Mouse (Mus musculus) gastrocnemius, adult 2 months (tissue): ENCODE measurements around the gene Cfap61. TPM values are rescaled to one million over a fixed set of nuclear protein-coding genes. Genes with fewer than 3 reads are reported as not detected.
A peak's percentile ranks its signal among the peaks of the same experiment; 100 is the strongest.

ENCODE experiments used
- DNase-seq: peaks from one replicate; pipeline ENCODE4 v3.0.0; 2022
- H3K27ac ChIP-seq: fragments of 200-600 bp; 2 replicates; pipeline ENCODE4 v1.8.1; 2022; ENCODE audit warnings: mild to moderate bottlenecking
- H3K4me3 ChIP-seq: fragments of 200-600 bp; 2 replicates; pipeline ENCODE4 v1.8.1; 2022; ENCODE audit warnings: mild to moderate bottlenecking, moderate library complexity
- CTCF ChIP-seq: fragments of 200-600 bp; IDR thresholded peaks from 2 replicates; pipeline ENCODE4 v1.8.1; 2022; ENCODE audit warnings: antibody characterized with exemption, mild to moderate bottlenecking, moderate library complexity
- intact Hi-C: fragments of 180-260 bp; cut with DNase I; formaldehyde crosslinking; loops from one replicate; pipeline ENCODE4 v1.15.1; 2025
- total RNA-seq, 2 experiments: library from RNA; stranded (reverse); gene quantifications; 2 replicates each; pipeline ENCODE4 v1.2.3; 2021

The Cfap61 gene
- total RNA-seq, 2 experiments from 2014 or later, result not detected

GRCm38 (mm10) chr2:146051334-146051733, 116.8 kb downstream of the Cfap61 start:
- DNase-seq, result no peak
- no peak for TF ChIP-seq CTCF
- Histone ChIP-seq H3K4me3 (no peak overlapping the region), H3K27ac (no peak overlapping the region)
- intact Hi-C loops, result no loop called here

- no peak for DNase-seq
- no peak for TF ChIP-seq CTCF
- H3K27ac ChIP-seq, result no peak overlapping the region
- H3K4me3 ChIP-seq, result no peak overlapping the region
- intact Hi-C loops, result no loop called here
Measured at GRCm38 (mm10) chr2:146057123-146057522, 122.5 kb downstream of the Cfap61 start.

- intact Hi-C loops, result no loop called here
- no peak overlapping the region for H3K27ac ChIP-seq
- H3K4me3 ChIP-seq, result no peak overlapping the region
- no peak for TF ChIP-seq CTCF
- DNase-seq, result no peak
Measured at GRCm38 (mm10) chr2:146058791-146059190, 124.2 kb downstream of the Cfap61 start.

GRCm38 (mm10) chr2:146061421-146062300, 127.1 kb downstream of the Cfap61 start:
- TF ChIP-seq CTCF, result no peak
- intact Hi-C loops, result no loop called here
- Histone ChIP-seq H3K4me3 (peak overlapping the region; percentile 43), H3K27ac (no peak overlapping the region)
- no peak for DNase-seq

- no peak overlapping the region for H3K27ac ChIP-seq
- peak overlapping the region; percentile 43 for H3K4me3 ChIP-seq
- DNase-seq, result no peak
- intact Hi-C loops, result no loop called here
- TF ChIP-seq CTCF, result no peak
Measured at GRCm38 (mm10) chr2:146062330-146063092, 127.9 kb downstream of the Cfap61 start.

GRCm38 (mm10) chr2:146063093-146064074, 128.8 kb downstream of the Cfap61 start:
- intact Hi-C loops, result no loop called here
- H3K4me3 ChIP-seq, result no peak overlapping the region
- no peak for DNase-seq
- no peak for TF ChIP-seq CTCF
- H3K27ac ChIP-seq, result no peak overlapping the region

GRCm38 (mm10) chr2:146067364-146067763, 132.8 kb downstream of the Cfap61 start:
- TF ChIP-seq CTCF, result no peak
- Histone ChIP-seq H3K27ac (no peak overlapping the region), H3K4me3 (no peak overlapping the region)
- intact Hi-C loops, result no loop called here
- DNase-seq, result no peak

- Histone ChIP-seq H3K27ac (no peak overlapping the region), H3K4me3 (no peak overlapping the region)
- no peak for DNase-seq
- TF ChIP-seq CTCF, result no peak
- intact Hi-C loops, result no loop called here
Measured at GRCm38 (mm10) chr2:146073300-146073699, 138.7 kb downstream of the Cfap61 start.

GRCm38 (mm10) chr2:146077117-146077516, 142.5 kb downstream of the Cfap61 start:
- no peak for DNase-seq
- H3K4me3 ChIP-seq, result no peak overlapping the region
- intact Hi-C loops, result no loop called here
- TF ChIP-seq CTCF, result no peak
- H3K27ac ChIP-seq, result no peak overlapping the region

GRCm38 (mm10) chr2:146080282-146080681, 145.7 kb downstream of the Cfap61 start:
- no peak for TF ChIP-seq CTCF
- no peak for DNase-seq
- no peak overlapping the region for H3K4me3 ChIP-seq
- no peak overlapping the region for H3K27ac ChIP-seq
- intact Hi-C loops, result no loop called here

GRCm38 (mm10) chr2:146083326-146083871, 148.8 kb downstream of the Cfap61 start:
- intact Hi-C loops, result no loop called here

GRCm38 (mm10) chr2:146087411-146087810, 152.8 kb downstream of the Cfap61 start:
- no peak for TF ChIP-seq CTCF
- intact Hi-C loops, result no loop called here
- Histone ChIP-seq H3K27ac (no peak overlapping the region), H3K4me3 (no peak overlapping the region)
- DNase-seq, result no peak

More at GRCm38 (mm10) chr2:146083326-146083871, 148.8 kb downstream of the Cfap61 start:
- no peak overlapping the region for H3K4me3 ChIP-seq
- H3K27ac ChIP-seq, result no peak overlapping the region
- DNase-seq, result no peak
- no peak for TF ChIP-seq CTCF
